Mouse (Mus musculus) mature B cell (primary cell): ENCODE results near the gene Gm20481.

Experiments used
- in situ Hi-C: fragments of 300-500 bp; cut with MboI; formaldehyde crosslinking; loops from 2 replicates; pipeline ENCODE4 v1.14.3; 2019

Gene Gm20481

DNA sequence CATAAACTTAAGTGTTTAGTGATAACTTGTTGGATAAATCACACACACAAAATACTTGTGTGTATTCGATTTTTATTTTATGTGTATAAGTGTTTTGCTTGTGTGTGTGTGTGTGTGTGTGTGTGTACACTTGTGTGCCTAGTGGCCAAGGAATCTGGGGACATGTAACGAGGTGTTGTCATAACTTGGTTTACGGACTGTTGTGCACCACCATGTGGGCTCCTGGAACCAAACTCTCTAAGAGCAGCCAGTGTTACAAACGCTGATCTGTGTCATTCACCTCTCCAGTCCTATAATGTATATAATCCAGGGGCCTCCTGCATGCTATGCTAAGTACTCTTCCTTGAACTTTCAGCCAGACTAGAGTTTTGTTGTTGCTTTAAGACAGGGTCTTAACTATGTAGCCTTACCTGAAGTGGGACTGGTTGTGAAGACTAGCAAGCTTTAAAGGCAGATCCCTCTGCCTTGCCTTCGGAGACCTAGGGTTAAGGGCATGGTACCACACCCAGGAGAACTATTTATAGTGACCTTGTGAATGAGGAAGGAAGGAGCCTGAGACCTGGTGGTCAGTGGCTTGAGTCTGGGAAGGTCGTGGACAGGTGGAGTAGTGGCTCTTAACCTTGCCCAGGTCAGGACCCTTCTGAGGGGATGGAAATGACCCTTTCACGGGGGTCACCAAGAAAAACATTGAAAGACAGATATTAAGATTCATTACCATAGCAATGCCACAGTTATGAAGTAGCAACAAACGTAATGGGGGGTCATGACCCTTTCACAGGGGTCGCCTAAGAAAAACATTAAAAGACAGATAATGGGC, 33.5 kb downstream of the Gm20481 start:
- in situ Hi-C loops, result loop anchor here (10.0 kb wide), 1 partner anchor 52 kb away; the partner anchor contains the start of gene Ddah2

DNA sequence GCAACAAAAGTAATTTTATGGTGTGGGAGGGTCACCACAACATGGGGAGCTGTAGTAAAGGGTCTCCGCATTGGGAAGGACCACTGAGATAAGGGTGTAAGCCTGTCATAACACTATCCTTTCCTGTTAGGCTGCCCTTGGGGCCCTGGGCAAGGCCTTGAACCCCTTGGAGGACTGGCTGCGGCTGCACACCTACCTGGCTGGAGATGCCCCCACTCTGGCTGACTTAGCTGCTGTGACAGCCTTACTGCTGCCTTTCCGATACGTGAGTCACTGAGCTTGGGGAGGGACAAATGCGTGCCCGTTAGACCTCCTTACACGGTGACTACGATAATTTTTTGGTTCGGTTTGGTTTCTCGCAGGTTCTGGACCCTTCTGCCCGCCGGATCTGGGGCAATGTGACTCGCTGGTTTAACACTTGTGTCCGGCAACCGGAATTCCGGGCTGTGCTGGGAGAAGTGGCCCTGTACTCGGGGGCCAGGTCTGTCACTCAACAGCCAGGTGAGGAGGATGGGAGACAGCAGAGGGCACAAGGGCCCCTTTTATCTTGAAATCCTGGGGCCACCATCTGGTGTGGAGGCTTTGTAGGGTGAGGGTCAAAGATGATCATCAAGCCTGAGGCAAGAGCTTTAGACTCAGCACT, 34.5 kb downstream of the Gm20481 start:
- in situ Hi-C loops, result loop anchor here (10.0 kb wide), 1 partner anchor 51 kb away; the partner anchor contains the start of gene Ddah2

DNA sequence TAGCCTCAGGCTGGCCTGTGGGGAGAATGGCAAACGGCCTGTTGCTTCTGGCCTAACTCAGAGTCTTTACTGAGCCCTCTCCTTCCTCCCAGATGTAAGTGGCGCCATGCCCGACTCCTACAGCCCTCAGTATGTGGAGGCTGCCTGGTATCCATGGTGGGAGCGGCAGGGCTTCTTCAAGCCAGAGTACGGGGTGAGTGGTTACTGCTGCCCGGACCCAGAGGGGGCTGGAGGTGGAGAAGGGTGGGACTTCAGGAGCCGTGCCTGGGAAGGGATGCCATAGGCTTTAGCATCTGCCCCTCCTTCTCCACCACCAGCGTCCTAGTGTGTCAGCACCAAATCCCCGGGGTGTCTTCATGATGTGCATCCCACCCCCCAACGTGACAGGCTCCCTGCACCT, 35.4 kb downstream of the Gm20481 start:
- in situ Hi-C loops, result loop anchor here (10.0 kb wide), 1 partner anchor 50 kb away; the partner anchor contains the start of gene Ddah2

DNA sequence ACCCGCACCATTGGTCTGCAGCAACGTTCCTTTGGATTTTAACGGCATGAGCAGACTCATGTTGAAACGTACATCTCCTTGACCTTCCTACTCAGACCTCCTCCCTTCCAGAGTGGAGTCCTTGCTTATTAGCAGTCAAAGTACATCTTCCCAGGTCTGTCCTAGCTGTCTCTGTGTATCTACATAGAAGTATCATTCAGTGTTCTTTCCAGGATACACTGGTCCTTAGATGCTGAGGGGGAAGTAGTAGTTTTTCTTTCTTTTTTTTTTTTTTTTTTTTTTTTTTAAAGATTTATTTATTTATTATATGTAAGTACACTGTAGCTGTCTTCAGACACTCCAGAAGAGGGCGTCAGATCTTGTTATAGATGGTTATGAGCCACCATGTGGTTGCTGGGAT, 36.2 kb downstream of the Gm20481 start:
- in situ Hi-C loops, result loop anchor here (10.0 kb wide), 1 partner anchor 49 kb away; the partner anchor contains the start of gene Ddah2

DNA sequence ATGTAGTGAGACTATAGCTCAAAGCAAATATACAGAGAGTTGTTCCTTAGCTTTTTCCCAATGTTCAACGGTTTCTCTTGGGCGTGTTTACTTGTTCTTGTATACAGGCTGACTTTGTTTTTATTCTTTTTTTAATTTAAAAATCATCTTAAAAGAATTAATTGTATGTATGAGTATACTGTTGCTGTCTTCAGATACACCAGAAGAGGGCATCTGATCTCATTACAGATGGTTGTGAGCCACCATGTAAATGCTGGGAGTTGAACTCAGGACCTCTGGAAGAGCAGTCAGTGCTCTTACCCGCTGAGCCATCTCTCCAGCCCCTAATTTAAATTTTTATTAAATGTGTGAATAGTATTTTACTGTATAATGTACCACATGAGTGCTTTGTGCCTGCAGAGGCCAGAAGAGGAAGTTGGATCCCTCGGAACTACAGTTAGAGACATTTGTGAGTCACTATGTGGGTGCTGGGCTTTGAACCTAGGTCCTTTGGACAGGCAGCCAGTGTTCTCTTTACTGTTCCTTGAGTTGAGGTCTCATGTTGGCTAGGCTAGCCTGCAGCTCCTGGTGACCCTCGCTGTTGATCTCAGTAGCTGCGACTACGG, 37.8 kb downstream of the Gm20481 start:
- in situ Hi-C loops, result loop anchor here (10.0 kb wide), 1 partner anchor 47 kb away; the partner anchor contains the start of gene Ddah2

DNA sequence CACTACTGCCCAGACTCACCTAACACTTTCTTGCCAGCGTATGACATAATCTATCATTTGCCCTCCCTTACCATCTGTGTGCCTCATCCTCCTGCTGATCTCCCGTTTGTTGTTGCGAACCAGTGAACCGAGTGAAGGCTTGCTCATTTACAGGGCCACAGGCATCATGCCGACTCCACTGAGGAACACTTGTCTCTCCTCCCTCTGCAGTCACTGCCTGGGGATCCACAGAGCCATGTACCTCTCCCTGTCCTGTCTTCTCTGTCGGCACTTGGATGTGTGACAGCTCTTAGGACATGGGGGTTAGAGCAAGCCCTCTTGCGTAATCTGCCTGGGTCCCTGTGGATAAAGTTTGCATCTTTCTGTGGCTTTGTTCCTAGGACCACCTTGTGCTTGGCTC, 39.9 kb downstream of the Gm20481 start:
- in situ Hi-C loops, result loop anchor here (10.0 kb wide), 1 partner anchor 45 kb away; the partner anchor contains the start of gene Ddah2

DNA sequence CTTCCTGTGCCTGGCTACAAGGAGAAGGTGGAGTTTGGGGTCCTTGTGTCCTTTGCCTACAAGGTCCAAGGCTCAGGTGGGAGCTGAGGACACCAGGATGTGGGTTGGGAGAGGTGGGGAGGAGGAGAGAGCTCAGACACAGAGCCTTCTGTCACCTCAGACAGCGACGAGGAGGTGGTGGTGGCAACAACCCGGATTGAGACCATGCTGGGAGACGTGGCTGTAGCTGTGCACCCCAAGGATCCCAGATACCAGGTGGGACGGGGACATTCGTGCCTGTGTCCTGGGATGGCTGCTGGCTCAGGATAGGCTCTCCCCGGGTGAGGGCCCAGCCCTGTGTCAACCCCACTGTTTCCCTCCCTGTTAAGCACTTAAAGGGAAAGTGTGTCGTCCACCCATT, 41.7 kb downstream of the Gm20481 start:
- in situ Hi-C loops, result no loop called here

DNA sequence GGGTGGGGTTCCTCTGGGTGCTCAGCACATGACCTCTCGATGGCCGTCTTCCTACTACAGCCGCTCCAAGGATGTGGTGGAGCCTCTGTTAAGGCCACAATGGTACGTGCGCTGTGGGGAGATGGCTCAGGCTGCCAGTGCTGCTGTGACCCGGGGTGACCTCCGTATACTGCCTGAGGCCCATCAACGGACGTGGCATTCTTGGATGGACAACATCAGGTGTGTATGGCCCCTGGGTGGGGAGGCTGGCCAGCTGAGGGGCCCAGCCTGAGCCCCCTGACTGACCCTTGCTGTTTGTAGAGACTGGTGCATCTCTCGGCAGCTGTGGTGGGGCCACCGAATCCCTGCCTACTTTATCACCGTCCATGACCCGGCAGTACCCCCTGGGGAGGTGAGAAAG, 42.7 kb downstream of the Gm20481 start:
- in situ Hi-C loops, result no loop called here

DNA sequence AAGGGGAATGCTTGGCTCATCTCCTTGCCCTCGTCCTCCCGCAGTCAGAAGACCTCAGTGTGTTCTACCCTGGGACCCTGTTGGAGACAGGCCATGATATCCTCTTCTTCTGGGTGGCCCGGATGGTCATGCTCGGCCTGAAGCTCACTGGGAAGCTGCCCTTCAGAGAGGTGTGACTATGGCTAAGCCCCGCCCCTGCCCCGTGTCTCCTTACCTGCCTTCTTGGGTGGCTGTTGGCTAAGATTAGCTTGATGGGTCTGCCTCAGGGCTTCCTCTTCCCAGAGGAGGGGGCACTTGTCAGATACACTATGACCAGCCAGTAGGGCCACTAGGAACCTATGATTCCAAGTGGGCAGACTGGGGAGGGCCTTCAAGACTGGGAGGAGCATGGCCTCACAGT, 43.5 kb downstream of the Gm20481 start:
- in situ Hi-C loops, result no loop called here

DNA sequence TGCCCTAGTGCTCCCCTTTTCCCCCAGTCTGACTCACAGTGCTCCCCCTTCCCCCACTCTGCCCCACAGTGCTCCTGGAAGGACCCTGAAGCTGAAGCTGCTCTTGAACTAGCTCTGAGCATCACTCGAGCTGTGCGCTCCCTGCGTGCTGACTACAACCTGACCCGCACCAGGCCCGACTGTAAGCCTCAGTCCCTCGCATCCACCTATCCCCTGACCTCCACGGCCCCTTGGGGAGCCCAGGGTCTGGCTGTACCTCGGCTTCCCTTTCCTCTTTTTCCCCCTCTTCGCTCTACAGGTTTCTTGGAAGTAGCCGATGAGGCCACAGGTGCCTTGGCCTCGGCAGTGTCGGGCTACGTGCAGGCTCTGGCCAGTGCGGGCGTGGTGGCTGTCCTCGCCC, 45.6 kb downstream of the Gm20481 start:
- in situ Hi-C loops, result no loop called here

DNA sequence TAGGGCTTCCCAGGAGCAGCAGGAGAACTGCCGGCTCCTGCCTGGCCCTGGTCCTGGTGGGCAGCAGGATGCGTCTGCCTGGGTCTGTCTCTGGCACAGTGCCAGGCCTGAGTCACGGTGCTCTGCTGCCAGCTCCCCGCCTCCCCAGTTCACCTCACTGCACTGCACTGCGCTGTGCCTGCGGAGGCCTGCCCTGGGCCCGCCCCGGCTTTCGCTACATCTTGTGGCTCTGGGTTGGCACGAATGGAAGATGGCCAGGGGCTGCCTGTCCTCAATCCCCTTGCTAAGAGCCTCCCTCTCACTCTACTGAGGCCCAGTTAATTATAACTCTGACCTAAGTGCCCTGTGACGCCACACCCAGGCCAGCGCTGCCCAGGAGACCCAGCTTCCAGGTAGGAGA, 46.7 kb downstream of the Gm20481 start, which contains the start of gene Vwa7:
TSS of gene Vwa7 (plus strand) at position 204 of the 400 bp plus-strand sequence.
- in situ Hi-C loops, result no loop called here

DNA sequence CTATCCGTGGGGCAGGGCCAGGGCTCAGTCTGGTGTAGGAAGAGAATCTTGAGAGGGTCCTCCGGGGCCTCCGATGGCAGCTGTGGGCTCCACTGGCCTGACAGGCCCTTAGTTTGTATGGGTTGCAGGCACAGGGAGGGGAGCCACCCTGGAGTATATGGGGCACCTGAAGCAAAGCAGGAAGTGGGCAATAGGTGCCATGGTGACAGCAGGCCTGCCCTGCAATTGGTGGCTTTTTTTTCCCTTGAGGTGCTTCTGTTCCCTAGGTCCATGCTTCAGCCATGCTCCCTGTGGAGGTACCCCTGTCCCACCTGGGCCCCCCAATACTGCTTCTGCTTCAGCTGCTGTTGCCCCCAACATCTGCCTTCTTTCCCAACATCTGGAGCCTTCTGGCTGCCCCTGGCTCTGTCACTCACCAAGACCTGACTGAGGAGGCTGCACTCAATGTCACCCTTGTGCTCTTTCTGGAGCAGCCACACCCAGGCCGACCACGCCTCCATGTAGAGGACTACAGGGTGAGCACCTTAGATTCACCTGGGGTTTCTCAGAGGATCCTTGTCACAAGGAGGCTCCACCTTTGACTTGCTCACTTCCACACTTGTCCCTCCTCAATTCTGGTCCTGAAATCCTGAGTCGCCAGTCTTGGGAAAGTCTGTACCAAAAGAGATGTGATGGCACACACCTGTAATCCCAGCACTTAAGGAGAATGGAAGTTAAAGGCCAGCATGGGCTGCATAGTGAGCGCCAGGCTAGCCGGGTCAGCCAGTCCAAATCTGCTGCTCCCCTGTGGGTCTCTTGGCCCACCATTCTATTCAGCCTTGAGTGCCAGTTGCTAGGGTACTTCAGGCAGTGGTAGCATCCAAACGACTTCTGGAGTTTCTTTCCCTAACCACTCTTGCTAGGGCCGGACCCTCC, 47.3 kb downstream of the Gm20481 start:
- in situ Hi-C loops, result no loop called here

DNA sequence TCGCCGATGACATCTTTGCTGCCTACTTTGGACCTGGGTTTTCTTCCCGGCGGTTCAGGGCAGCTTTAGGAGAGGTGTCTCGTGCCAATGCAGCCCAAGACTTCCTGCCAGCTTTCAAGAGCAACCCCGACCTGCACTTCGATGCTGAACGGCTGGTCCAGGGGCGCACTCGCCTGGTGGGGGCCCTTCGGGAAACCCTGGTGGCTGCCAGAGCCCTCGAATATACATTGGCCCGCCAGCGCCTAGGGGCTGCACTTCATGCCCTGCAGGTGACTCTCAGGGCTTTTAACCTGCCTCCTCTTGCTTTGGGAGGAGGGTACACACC, 48.0 kb downstream of the Gm20481 start:
- in situ Hi-C loops, result no loop called here

DNA sequence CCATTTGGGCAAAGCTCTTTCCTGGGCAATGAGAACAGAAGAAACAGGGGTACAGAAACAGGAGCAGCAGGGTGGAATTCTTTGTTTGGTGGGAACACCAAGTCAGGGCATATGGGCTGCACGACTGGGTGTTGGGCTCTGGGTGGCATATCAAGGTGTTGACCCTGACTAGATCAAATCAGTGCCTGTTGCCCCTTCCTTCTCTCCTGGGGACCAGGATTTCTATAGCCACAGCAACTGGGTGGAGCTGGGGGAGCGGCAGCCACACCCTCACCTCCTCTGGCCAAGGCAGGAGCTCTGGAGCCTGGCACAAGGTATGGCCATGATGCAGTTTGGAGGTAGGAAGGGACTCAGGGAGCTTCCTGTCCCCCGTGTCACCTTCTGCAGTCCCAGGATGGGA, 48.5 kb downstream of the Gm20481 start:
- in situ Hi-C loops, result no loop called here

DNA sequence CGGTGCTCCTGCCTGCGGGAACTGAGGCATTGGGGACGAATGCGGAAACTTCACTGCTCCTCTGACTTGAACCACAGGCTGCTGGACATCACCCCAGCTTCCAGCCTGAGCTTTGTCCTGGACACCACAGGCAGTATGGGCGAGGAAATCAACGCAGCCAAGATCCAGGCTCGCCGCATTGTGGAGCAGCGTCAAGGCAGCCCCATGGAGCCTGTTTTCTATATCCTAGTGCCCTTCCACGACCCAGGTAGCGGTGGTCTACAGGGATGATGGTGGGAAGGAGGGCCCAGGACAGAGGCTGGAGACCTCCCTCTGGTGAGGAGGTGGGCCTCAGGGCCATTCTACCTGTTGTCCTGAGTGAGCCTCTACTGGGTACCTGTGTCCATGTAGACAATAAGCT, 50.2 kb downstream of the Gm20481 start:
- in situ Hi-C loops, result loop anchor here (5.0 kb wide), 1 partner anchor 42 kb away; no protein-coding TSS in a partner anchor

DNA sequence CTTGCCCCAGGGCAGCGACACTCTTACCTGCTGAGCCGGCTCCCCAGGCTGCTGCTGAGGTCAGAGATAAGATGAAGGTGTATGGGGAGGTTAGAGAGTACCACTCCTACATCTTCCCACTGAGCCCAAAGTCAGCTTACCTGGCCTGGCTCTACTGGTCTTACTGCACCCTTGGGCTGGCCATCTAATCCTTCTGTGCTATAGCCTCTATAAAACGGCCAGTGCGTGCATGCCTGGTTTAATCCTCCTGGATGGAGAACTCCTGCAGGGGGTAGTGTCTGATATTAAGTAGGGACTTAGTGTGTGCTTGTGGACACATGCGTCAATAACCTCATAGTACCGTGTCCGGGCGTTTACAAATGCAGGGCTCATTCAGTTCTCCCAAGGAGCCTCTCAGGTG, 50.8 kb downstream of the Gm20481 start:
- in situ Hi-C loops, result loop anchor here (5.0 kb wide), 1 partner anchor 42 kb away; no protein-coding TSS in a partner anchor

DNA sequence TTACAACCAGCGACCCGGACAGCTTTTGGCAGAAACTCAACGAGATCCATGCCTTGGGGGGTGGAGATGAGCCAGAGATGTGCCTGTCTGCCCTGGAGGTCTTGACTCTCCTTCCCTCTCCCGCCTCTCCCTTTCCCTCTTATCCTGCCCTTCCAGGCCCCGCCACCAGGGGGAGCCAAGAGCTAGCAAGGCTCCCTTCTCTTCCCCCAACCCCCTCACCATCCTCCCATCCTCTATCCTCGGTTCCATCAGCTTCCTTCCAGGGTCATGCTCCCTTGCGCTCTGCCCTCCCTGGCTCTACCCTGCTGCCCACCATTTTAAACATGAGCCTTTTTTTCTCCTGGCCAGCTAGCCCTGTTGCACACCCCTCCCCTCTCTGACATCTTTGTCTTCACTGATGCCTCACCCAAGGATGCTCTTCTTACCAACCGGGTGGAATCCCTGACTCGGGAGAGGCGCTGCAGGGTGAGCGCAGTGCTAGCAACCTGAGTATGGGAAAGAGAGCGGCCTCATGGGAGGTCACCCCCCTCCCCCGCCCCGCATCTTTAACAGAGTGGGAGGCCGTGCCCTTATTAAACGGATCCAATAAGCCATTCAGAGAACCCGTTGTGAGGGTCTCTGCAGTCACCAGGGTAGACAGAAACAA, 51.6 kb downstream of the Gm20481 start:
- in situ Hi-C loops, result loop anchor here (5.0 kb wide), 1 partner anchor 41 kb away; no protein-coding TSS in a partner anchor
